Mouse (Mus musculus) neural tube, embryonic 14.5 days (tissue): Measurements from ENCODE around the gene Tbx4. TPM values are rescaled to one million over a fixed set of nuclear protein-coding genes. Genes with fewer than 3 reads are reported as not detected.

Experiments used
- ATAC-seq: fragments of 200-750 bp; cut with Nextera tagmentation; 2 replicates; pipeline ENCODE4 v1.8.0; 2017; ENCODE audit warnings: low read depth, mild to moderate bottlenecking, moderate TSS enrichment, moderate library complexity
- H3K27ac ChIP-seq: fragments of 300-500 bp; sonication (generic); 2 replicates; pipeline ENCODE4 v1.5.1; 2014; ENCODE audit warnings: low read depth, mild to moderate bottlenecking, control low read depth, low read length, moderate library complexity, mixed read lengths
- H3K27me3 ChIP-seq: fragments of 300-500 bp; sonication (generic); 2 replicates; pipeline ENCODE4 v1.6.1; 2014; ENCODE audit warnings: low read length; ENCODE audit not compliant: control insufficient read depth, insufficient read depth
- H3K36me3 ChIP-seq: fragments of 300-500 bp; sonication (generic); 2 replicates; pipeline ENCODE4 v1.6.1; 2014; ENCODE audit warnings: low read length, mixed read lengths; ENCODE audit not compliant: control insufficient read depth, insufficient read depth
- H3K4me1 ChIP-seq: fragments of 300-500 bp; sonication (generic); 2 replicates; pipeline ENCODE4 v1.6.1; 2014; ENCODE audit warnings: low read length; ENCODE audit not compliant: control insufficient read depth, insufficient read depth
- H3K4me2 ChIP-seq: fragments of 300-500 bp; sonication (generic); 2 replicates; pipeline ENCODE4 v1.6.1; 2014; ENCODE audit warnings: mild to moderate bottlenecking, low read depth, low read length, control low read depth
- H3K4me3 ChIP-seq: fragments of 300-500 bp; sonication (generic); 2 replicates; pipeline ENCODE4 v1.5.1; 2014; ENCODE audit warnings: low read depth, low read length, control low read depth, mixed read lengths
- H3K9ac ChIP-seq: fragments of 300-500 bp; sonication (generic); replicated peaks from 2 replicates; pipeline ENCODE4 v1.6.1; 2014; ENCODE audit warnings: low read depth, mild to moderate bottlenecking, control low read depth, low read length, mixed read lengths
- H3K9me3 ChIP-seq: fragments of 300-500 bp; sonication (generic); 2 replicates; pipeline ENCODE4 v1.6.1; 2016; ENCODE audit warnings: low read length; ENCODE audit not compliant: control insufficient read depth
- WGBS: fragments of 180-500 bp; shearing (Covaris S2); extraction: QIAGEN DNeasy Blood & Tissue Kit; methylation state at CpG from one replicate; pipeline ENCODE4 v1.1.7; 2014; 5-methylcytosine and 5-hydroxymethylcytosine counted together
- polyA plus RNA-seq: library from polyadenylated mRNA; unstranded; fragments of >200 nt; fragmentation: Nextera tagmentation; extraction: Ambion mirVana; gene quantifications from 2 replicates; pipeline ENCODE4 v1.2.1, GENCODE M21; 2014

The Tbx4 gene
- polyA plus RNA-seq, 1 experiment from 2014 or later = 0.20 TPM

GRCm38 (mm10) chr11:85948765-85949164, 62.5 kb downstream of the Tbx4 start:
- no peak overlapping the region for H3K4me2 ChIP-seq
- no peak for ATAC-seq

GRCm38 (mm10) chr11:85949749-85950148, 63.5 kb downstream of the Tbx4 start:
- H3K36me3 ChIP-seq = no peaks in the 10 kb centered on the region
- WGBS = 82% methylated on average over 2 of the region's 2 CpGs
- no peaks in the 10 kb centered on the region for H3K9me3 ChIP-seq
- no peaks in the 10 kb centered on the region for H3K4me1 ChIP-seq
- no peak overlapping the region for H3K4me3 ChIP-seq
- no peak overlapping the region for H3K9ac ChIP-seq
- no peak overlapping the region for H3K4me2 ChIP-seq
- H3K27me3 ChIP-seq = no peaks in the 10 kb centered on the region
- no peak for ATAC-seq
- H3K27ac ChIP-seq = no peak overlapping the region

More at GRCm38 (mm10) chr11:85948765-85949164, 62.5 kb downstream of the Tbx4 start:
- Histone ChIP-seq H3K4me3 (no peak overlapping the region), H3K9ac (no peak overlapping the region), H3K27me3 (no peaks in the 10 kb centered on the region), H3K36me3 (no peaks in the 10 kb centered on the region), H3K9me3 (no peaks in the 10 kb centered on the region), H3K4me1 (no peaks in the 10 kb centered on the region), H3K27ac (no peak overlapping the region)
- WGBS = 88% methylated on average over 10 of the region's 10 CpGs

GRCm38 (mm10) chr11:85952538-85952937, 66.3 kb downstream of the Tbx4 start:
- WGBS = 93% methylated on average over 4 of the region's 4 CpGs

GRCm38 (mm10) chr11:85955611-85956010, 69.4 kb downstream of the Tbx4 start:
- ATAC-seq = no peak
- Histone ChIP-seq H3K27ac (no peak overlapping the region), H3K4me2 (no peak overlapping the region), H3K4me1 (no peaks in the 10 kb centered on the region), H3K4me3 (no peak overlapping the region), H3K36me3 (no peaks in the 10 kb centered on the region), H3K27me3 (no peaks in the 10 kb centered on the region), H3K9ac (no peak overlapping the region), H3K9me3 (no peaks in the 10 kb centered on the region)
- 86% methylated on average over 12 of the region's 12 CpGs for WGBS

More at GRCm38 (mm10) chr11:85952538-85952937, 66.3 kb downstream of the Tbx4 start:
- H3K4me2 ChIP-seq = no peak overlapping the region
- no peaks in the 10 kb centered on the region for H3K27me3 ChIP-seq
- H3K4me3 ChIP-seq = no peak overlapping the region
- H3K9me3 ChIP-seq = no peaks in the 10 kb centered on the region
- ATAC-seq = no peak
- no peak overlapping the region for H3K9ac ChIP-seq
- H3K36me3 ChIP-seq = no peaks in the 10 kb centered on the region
- H3K27ac ChIP-seq = no peak overlapping the region
- no peaks in the 10 kb centered on the region for H3K4me1 ChIP-seq

GRCm38 (mm10) chr11:85956422-85956821, 70.2 kb downstream of the Tbx4 start:
- no peak overlapping the region for H3K9ac ChIP-seq
- 86% methylated on average over 10 of the region's 10 CpGs for WGBS
- no peak overlapping the region for H3K27ac ChIP-seq
- no peak overlapping the region for H3K4me2 ChIP-seq
- no peaks in the 10 kb centered on the region for H3K36me3 ChIP-seq
- ATAC-seq = no peak
- H3K4me1 ChIP-seq = no peaks in the 10 kb centered on the region
- H3K27me3 ChIP-seq = no peaks in the 10 kb centered on the region
- H3K4me3 ChIP-seq = no peak overlapping the region
- H3K9me3 ChIP-seq = no peaks in the 10 kb centered on the region

GRCm38 (mm10) chr11:85956950-85957778, 70.9 kb downstream of the Tbx4 start:
- no peak for ATAC-seq
- H3K4me1 ChIP-seq = no peaks in the 10 kb centered on the region

GRCm38 (mm10) chr11:85959837-85960236, 73.6 kb downstream of the Tbx4 start:
- no peaks in the 10 kb centered on the region for H3K9me3 ChIP-seq
- WGBS = 88% methylated on average over 5 of the region's 5 CpGs
- no peaks in the 10 kb centered on the region for H3K27me3 ChIP-seq
- H3K36me3 ChIP-seq = no peaks in the 10 kb centered on the region
- H3K4me1 ChIP-seq = no peaks in the 10 kb centered on the region
- no peak for ATAC-seq
- no peak overlapping the region for H3K4me2 ChIP-seq
- no peak overlapping the region for H3K4me3 ChIP-seq
- no peak overlapping the region for H3K27ac ChIP-seq
- no peak overlapping the region for H3K9ac ChIP-seq

More at GRCm38 (mm10) chr11:85956950-85957778, 70.9 kb downstream of the Tbx4 start:
- Histone ChIP-seq H3K27me3 (no peaks in the 10 kb centered on the region), H3K4me2 (no peak overlapping the region), H3K9me3 (no peaks in the 10 kb centered on the region), H3K36me3 (no peaks in the 10 kb centered on the region), H3K27ac (no peak overlapping the region), H3K9ac (no peak overlapping the region), H3K4me3 (no peak overlapping the region)
- WGBS = 83% methylated on average over 6 of the region's 6 CpGs

- Histone ChIP-seq H3K9me3 (no peaks in the 10 kb centered on the region), H3K4me2 (no peak overlapping the region), H3K36me3 (no peaks in the 10 kb centered on the region), H3K27me3 (no peaks in the 10 kb centered on the region), H3K27ac (no peak overlapping the region), H3K4me3 (no peak overlapping the region), H3K9ac (no peak overlapping the region), H3K4me1 (no peaks in the 10 kb centered on the region)
- ATAC-seq = no peak
- 87% methylated on average over 6 of the region's 6 CpGs for WGBS
These were observed 74.1 kb downstream of the Tbx4 start for GRCm38 (mm10) chr11:85960273-85960672.

- H3K27me3 ChIP-seq = no peaks in the 10 kb centered on the region
- no peak overlapping the region for H3K27ac ChIP-seq
- WGBS = 60% methylated on average over 9 of the region's 9 CpGs
- no peak overlapping the region for H3K4me3 ChIP-seq
- H3K9ac ChIP-seq = no peak overlapping the region
- no peak overlapping the region for H3K4me2 ChIP-seq
- H3K9me3 ChIP-seq = no peaks in the 10 kb centered on the region
- H3K36me3 ChIP-seq = no peaks in the 10 kb centered on the region
- H3K4me1 ChIP-seq = no peaks in the 10 kb centered on the region
- ATAC-seq = no peak
These were observed 75.3 kb downstream of the Tbx4 start for GRCm38 (mm10) chr11:85961498-85961897.
